Mouse (Mus musculus): ENCODE data around the gene Radil.

The Radil gene

DNA sequence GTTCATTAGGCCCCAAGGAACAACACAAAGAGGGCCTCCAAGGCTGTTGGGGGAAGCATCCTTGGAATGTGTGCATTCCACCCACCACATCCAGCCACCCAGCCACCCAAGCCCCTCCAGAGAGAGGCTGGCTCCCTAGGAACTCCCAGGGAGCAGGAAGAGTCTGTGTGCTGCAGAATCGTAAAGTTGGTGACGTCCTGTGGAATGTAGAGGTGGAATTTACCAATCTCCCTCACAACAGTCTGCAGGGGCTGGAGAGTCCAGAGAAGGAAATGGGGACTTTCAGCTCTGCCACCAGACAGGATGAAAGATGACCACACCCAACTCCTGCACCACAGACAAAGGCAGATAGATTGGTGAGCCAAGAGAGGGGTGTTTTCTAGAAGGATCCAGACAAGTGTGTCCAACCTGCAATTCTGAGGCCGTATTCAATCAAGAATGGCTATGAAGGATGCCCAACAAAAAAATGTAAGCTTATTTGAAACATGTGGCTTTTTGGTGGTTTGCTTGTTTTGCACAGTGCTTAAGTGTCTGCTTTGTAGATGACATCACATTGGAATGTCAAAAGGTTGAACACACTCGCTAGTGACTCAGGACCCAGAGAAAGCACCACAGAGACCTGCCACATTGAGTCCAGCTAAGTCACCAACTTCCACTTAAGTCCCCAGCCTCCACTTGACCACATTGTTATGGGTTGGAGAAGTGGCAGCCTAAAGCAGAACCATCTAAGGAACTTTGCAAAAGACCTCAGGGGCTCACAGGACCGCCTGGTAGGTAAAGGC lies 5.7 kb downstream of the Radil start:
- DNase-seq (ENCODE audit: low spot score) = no peak

DNA sequence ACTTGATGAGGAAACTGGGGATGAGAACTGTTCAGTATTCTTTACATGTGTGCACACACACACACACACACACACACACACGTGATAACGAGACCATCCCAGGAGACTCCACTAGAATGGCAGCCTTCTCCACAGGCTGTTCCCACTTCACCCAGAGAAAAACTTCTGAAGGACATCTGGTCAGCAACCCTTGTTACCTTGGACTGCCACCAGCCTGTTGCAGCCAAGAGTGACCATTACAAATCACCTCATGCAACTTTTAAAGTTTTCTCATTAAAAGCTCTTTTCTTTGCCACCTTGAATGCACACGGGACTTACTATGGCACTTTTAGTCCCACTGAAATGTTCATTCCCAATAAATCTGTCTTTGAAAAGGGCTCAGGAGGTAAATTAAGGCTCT lies 13.6 kb downstream of the Radil start:
- no peak for DNase-seq (ENCODE audit: low spot score)

DNA sequence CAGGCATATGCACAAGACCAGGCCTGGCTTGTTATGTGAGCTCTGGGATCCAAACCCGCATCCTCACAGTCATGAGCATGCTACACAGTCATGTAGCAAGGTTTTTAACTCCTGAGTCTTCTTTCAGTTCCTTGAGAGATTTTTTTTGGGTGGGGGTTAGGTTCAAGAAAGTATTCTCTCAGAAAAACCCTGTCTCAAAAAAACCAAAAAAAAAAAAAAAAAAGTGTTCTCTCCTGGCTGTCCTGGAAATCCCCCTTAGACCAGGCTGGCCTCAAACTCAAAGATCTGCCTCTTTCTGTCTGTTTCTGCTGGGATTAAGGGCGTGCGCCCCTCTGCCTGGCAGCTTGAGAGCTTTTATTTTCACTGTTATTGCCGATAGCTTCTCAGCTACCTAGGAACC lies 15.5 kb downstream of the Radil start:
- no peak for DNase-seq (ENCODE audit: low spot score)

DNA sequence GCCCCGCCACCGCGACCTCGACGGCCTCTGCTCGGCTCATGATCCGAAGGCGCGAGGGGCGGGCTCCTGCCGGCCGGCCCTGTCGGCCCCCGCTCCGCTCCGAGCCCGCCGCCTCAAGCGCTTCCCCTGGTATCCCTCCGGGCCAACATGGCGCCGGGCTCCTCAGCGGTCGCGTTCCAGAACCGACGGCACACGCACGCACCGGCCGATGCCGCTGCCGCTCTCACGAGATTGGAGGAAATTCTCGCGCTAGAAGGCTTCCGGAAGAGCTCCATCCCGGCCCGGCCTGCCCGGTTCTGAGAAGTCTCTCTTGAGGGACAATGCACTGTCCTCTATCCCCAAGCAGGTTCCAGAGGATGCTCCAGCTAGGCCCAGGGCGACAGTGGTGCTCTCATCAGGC lies 21.0 kb downstream of the Radil start, which contains the start of gene Papolb:
TSS of gene Papolb (minus strand) at position 162 of the 400 bp plus-strand sequence.
- no peak for DNase-seq (ENCODE audit: low spot score)

DNA sequence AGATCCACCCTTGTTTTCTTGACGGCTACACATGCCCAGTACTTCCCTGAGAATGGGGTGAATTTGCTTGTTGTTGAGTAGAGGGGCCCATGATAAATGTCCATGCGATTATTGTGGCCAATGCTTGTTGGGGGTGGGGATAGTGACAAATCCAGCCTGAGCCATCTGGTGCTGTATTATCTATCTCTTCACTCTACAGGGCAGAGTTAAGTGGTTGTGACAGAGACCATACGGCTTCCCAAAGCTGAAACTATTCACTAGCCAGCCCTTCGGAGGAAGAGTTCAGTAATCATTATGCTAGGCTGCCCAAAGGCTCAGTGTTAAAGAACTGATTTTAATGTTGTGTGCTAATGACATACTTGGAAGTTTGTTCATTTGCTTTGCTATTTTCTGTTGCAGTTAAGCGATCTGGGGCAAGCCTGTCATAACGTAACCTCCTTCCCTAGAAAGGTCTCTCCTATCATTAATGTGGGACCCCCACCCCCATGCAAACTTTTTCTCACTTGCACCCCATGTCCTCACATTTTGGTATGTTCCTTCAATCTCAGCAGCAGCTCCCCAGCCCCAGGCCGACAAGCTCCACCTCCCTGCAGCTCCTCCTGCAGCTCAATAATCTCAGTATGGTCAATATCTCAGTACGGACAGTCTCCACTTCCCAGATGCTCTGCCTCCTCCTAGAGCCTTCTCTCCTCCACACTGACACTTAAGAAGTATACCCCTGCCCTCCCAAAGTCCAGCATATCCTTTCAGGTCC lies 26.0 kb downstream of the Radil start:
- no peak for DNase-seq (ENCODE audit: low spot score)

DNA sequence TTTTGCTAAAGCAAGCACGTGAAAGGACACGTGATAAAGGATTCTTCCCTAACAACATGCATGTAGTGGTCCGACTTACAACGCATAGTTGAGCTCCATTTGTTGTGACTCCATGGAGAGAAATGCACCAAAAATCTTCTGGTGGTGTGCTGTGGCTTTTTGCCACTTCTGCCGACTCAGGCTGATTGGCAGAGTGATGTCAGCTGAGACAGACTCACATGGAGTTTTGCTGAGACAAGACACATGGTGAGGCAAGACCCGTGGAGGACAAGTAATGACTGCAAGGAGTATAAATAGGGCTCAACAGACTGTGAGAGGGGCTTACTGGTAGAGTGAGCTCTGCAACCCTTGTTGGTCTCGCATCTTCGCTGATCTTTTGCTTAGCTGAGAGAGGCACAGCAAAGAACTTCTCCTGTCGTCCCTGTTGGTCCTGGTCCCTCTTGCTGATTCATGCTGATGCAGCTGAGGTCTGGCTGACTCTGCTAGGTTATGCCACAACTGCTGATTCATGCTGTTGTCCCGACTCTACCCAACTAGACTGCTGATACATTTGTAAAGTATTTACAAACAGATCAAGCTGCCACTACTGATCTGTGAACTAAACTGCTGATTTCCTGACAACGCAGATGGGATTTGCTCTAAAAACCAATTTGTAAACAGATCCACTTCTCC lies 29.6 kb downstream of the Radil start:
- DNase-seq (ENCODE audit: low spot score) = no peak

DNA sequence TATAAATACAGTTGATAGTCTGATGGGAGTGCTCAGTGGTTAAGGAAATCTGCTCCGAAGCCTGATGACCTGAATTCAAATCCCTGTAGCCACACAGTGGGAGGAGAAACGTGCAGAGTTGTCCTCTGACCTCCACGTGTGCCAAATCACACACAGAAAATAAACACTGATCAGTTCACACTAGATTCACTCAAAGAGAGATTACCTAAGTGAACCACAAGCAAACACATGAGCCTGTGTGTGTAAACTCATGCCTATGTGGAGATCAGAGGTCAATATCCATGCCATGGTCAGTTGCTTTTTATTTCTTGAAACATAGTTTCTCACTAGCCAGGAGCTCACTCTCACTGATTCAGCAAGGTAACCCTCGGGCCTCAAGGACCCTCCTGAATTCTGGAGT lies 30.5 kb downstream of the Radil start:
- no peak for DNase-seq (ENCODE audit: low spot score)

DNA sequence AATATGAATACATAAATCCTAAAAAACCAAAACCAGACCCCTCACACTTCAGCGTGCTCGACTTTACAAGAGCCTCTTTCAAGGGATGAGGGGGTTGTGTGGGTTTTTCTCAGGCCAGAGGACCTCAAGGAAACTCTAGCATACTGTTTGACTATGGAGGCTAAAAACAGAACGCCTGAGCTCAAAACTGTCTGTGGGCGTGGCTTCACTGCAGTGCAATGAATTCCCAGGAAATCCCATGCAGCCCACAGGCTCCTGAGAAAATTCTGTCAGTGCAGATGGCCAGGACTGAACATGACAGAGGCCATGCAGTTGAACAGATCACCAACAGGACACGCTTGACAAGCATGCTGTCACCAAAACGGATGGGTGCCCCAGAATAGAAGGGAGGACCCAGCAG lies 31.9 kb downstream of the Radil start:
- no peak for DNase-seq (ENCODE audit: low spot score)

DNA sequence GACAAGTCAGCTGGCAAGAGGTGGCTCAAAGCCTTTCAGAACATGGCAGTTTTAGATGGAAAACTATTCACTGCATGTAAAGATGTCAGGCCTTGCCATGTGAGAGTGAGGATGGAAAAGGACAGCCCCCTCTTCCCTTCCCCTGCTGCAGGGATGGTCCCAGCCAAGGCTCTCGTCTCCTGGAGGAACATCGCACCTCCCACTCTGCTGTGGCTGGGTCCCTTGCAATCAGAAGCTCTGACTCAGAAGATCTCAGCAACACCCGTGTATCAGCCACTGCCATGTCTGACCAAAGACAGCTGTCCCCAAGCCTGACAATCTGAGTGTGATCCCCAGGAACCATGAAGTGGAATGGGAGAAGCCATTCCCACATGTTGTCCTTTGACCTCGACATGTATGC lies 38.8 kb downstream of the Radil start:
- DNase-seq (ENCODE audit: low spot score) = no peak

DNA sequence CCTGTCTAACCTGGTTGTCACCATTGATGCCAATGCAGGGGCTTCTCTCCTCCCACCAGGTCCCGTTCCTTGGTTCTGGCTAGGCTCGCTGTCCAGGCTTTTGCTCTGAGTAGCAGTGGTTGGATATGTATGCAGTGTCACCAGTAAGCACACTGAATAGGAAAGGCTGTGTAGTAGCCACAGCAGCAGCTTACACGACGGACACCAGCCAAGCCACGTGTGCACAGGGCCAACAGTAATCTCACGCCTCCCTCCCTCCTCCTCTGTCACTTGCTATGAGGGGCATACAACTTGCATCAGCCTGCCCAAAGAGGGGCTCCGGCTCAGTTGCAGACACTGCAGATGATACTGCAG lies 40.9 kb downstream of the Radil start:
- DNase-seq (ENCODE audit: low spot score) = no peak

DNA sequence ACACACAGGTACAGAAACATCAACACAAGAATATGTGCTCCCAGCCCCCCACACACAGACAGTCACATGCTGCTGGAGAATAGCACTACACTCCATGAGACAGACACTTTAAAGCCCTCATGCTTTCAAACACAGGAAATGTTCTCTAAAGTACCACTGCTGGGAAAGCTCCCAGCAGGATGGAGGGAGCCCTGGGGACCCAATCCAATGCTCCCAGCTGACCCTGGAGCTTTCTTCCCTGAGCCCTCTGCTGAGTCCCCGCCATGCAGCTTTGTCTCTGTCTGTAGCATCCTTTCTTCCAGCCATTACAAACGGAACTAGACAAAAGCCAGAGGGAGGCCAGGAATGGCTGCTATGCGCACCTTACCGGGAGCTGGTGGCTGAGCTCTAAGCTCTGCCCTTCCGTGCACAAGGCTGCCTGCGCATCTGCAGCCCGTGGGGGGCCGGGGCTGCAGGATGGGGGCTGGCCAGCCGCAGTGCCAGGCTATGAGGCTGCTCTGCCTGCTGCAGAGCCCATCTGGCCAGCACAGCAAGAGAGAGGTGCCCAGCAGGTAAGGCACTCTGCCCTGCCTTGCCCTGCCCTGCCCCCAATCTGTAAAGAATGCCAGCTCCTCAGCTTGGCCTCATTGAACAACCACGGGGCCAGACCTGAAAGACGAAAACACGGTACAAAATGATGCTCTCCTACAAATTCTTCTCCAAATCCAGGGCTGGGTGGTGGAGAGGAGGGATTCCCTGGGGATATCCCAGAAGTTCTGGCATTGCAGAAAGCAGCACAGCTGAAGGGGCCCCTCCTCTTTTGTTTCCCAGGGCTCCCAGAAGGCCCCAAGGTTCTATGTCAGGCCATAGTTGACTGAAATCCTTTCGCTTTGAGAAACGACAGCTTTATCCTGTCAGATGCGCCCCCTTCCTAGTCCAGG lies 41.5 kb downstream of the Radil start:
- no peak for DNase-seq (ENCODE audit: low spot score)

DNA sequence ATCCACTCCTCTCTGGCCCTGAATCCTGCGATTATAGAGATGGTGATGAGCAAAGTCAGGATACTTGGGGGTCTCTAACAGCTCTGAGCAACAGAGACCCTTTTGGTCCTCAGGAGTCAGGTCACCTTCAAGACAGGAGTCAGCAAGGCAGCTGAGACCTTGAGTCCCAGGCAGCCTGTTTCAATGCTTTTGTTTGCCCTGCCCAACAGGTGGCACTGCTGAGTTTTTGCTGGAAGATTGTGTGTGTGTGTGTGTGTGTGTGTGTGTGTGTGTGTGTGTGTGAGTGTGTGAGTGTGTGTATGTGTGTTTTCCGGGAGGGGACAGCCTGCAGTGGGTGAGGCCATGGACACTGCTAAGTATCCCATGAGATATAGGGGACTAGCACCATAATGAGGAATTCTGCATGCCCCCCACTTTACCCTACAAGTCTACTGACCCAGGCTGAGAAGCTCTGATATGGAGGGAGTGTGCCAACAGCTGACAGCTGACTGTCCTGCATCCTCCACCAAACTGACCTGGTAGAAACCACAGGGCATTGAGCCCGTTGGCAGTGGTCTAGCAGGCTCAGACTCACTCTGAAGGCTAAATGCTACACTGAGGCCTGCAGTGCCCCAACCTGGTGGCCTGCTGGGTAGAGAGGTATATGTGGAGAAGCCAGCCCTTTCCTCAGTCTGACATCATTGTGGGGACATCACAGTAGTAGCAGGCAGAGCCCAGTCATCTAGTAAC lies 45.0 kb downstream of the Radil start:
- no peak for DNase-seq (ENCODE audit: low spot score)

DNA sequence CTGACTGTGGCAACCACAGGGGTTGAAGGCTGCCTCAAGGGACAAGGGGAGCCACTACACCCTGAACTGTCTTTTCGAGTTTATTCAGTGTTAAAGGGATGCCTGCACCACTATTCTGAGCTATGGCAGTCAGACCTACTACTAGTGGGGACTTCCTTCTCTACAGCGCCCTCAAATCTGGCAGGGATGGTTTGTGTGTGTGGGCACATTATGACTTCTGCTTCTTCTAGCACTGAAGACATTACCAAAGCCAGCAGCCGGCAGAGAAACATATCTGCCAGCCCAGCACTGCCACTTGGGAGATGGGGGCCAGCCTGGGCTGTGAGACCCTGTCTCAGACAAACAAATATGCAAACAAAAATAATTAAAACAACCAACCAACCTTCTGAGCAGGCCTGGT lies 46.7 kb downstream of the Radil start:
- no peak for DNase-seq (ENCODE audit: low spot score)

DNA sequence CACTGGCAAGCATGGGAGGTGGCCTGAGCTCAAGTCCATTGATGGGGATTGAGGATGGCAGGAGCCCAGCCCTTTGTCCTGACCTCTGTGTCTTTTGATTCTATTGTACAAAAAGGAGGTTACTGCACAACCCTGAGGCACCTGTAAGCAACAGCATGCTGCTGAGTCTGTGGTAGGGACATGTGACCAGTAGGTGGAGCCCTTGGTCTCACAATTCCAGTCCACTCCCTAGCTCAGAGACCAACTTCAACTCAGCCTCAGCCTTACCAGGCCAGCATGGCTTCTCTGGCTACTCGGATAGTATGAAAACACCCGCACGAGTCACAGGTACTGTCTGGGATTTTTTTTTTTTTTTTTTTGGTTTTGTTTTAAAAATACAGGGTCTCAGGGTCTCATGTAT lies 48.5 kb downstream of the Radil start:
- peak; percentile 78 for DNase-seq (ENCODE audit: low spot score)

DNA sequence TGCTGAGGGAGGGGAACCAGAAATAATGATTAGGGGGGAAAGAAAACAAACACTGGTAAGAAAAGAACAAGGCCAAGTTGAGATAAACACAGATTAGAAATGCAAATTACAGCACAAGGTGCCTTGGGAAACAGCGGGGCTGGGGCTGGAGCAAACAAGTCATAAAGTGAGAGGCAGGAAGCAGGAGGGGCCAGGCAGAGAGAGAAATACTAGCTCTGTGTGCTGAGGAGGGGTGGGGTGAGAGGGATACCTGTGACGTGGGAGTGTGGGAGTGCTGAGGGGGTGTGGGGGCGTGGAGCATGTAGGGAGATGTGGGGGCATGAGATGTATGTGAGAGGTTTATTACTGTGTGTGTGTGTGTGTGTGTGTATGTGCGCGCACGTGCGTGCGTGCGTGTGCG lies 50.0 kb downstream of the Radil start:
- DNase-seq (ENCODE audit: low spot score) = no peak

DNA sequence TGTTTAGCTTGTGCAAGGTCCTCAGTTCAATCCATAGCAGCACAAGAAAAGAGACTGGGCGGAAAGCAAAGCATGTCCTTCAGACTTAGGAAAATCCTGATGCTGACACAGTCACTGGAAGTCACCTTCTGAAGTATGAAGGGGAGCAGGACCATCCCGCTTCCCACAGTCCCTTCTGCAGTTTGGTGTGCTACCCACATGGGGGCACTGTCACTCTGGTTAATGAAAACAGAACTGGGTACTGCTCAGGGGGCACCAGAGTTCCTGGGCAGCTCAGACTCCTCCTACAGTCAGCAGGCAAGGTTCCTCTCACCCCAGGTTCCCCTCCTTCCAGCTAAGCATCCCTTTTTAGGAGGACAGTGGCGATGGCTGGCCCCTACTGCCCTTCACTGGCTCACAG lies 51.9 kb downstream of the Radil start:
- no peak for DNase-seq (ENCODE audit: low spot score)

DNA sequence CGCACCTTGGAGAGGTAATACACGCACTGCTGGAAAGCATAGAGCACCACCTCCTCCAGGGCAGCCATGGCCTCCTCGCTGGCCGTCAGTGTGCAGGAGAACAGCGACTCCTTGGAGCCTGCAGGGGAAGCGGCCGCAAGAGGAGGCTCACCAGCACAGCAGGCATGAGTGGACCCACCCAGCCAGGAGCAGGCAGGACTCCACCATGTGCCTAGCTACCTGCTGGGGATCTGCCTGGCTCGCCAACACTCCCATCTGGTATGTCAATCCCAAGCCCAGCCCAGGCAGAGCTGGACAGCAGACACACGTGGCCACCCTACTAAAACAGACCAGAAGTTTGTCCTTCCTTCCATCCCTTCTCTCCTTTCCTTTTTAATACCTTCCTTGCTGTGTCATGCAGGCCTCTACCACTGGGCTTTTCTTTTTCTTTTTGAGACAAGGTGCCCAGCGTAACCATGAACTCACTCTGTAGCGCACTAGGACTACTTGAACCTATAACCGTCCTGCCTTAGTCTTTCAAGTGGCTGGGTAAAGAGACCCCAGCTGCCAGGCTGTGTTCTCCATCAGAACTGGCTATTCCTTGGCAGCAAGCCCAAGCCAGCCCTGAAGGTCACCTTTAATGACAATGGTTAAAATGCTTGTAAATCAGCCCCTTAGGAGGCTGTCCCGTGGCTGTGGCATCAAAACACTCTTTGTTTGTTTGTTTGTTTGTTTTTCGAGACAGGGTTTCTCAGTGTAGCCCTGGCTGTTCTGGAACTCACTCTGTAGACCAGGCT lies 55.4 kb downstream of the Radil start:
- no peak for DNase-seq (ENCODE audit: low spot score)

DNA sequence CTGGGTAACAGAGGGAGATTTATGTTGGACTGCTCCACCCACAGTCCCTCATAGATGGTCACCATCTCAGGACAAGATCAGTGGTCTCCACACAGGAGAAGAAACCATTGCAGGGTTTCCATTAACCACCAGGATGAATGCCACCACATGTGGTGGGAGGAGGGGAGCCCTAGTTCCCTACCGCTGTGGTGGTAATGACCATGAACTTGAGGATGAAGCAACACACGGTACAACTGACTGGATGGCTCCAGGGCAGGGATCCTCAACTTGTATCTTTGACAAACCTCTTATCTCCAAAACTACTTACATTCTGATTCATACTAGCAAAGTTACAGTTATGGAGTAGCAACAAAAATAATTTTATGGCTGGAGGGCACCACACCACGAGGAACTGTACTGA lies 57.6 kb downstream of the Radil start:
- no peak for DNase-seq (ENCODE audit: low spot score)

DNA sequence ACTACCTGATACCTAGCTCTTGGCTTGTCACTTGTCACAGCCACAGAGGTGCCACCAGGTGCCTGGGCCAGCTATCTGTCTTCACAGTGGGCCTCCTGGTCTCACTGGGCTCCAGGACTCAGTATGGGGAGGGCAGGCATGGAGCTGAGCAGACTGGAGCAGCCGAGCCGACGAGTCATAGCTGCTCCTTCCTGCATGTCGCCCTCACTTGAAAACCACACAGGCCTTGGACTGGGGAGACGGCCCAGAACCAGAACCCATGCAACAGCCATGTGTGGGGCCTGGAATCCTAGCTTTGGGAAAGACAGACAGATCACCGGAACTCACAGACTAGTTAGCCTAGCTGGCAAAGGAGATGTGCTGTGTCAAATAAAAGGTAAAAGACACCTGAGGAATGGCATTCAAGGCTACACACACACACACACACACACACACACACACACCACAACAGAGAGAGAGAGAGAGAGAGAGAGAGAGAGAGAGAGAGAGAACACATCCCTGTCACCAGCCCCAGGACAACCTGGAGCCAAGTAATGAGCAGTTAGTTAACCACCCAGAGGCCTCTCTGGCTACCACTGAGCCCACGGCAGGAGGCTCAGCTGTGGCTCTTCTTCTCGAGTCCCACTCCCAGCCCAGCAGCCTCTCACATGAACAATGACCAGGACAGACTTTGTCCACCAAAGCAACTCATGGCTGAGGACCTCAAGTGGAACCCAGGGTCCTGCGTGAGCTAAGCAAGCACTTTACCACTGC lies 60.8 kb downstream of the Radil start:
- DNase-seq (ENCODE audit: low spot score) = no peak

DNA sequence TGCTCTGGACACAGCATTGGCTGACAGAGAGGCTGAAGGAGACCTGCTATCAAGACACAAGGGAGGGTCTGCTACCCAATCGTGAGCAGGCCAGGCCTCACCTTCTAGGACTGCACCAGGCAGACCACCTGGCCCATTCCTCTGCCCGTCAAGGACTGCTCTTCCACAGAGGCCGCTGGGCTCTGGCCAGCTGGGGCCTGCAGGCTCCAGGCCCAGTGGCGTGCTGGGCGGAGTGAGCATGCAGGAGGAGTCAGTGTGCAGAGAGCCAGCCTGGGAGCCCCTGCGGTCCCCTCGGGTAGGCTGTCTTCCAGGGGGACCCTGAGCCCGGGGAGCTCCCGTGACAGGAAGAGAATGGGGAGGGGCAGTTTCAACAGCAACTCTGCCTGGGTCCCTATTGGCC lies 64.2 kb downstream of the Radil start:
- no peak for DNase-seq (ENCODE audit: low spot score)

All from urinary bladder, postnatal 14 days (tissue).